Mouse (Mus musculus) E14TG2a.4 (cell line): Measurements from ENCODE around the gene Pcnx4.

Source experiments
- CTCF ChIP-seq: conservative IDR thresholded peaks from 2 replicates; pipeline ENCODE4 v1.5.1; 2014; ENCODE audit warnings: low read length
- POU5F1 ChIP-seq: IDR thresholded peaks from 2 replicates; pipeline ENCODE4 v1.6.1; 2014; ENCODE audit warnings: low read length, borderline replicate concordance

- TF ChIP-seq CTCF: no peak
- TF ChIP-seq POU5F1: no peak
These were observed 2.2 kb upstream of the Pcnx4 start for GRCm38 (mm10) chr12:72533986-72534385.
